Mouse (Mus musculus) hindbrain, embryonic 16.5 days (tissue): ENCODE data around the gene Ankfy1. TPM values are rescaled to one million over a fixed set of nuclear protein-coding genes. Genes with fewer than 3 reads are reported as not detected.

Experiments
- ATAC-seq: fragments of 200-750 bp; cut with Nextera tagmentation; 2 replicates; pipeline ENCODE4 v1.8.0; 2017; ENCODE audit warnings: moderate TSS enrichment, moderate library complexity
- H3K27ac ChIP-seq: fragments of 300-500 bp; sonication (generic); 2 replicates; pipeline ENCODE4 v1.5.1; 2014; ENCODE audit warnings: low read depth, mild to moderate bottlenecking, control low read depth, low read length, moderate library complexity
- H3K27me3 ChIP-seq: fragments of 300-500 bp; sonication (generic); replicated peaks from 2 replicates; pipeline ENCODE4 v1.6.1; 2014; ENCODE audit warnings: low read length; ENCODE audit not compliant: control insufficient read depth, insufficient read depth
- H3K36me3 ChIP-seq: fragments of 300-500 bp; sonication (generic); 2 replicates; pipeline ENCODE4 v1.6.1; 2014; ENCODE audit warnings: mild to moderate bottlenecking, low read length, moderate library complexity, mixed read lengths; ENCODE audit not compliant: control insufficient read depth, insufficient read depth
- H3K4me1 ChIP-seq: fragments of 300-500 bp; sonication (generic); 2 replicates; pipeline ENCODE4 v1.6.1; 2014; ENCODE audit warnings: low read depth, low read length; ENCODE audit not compliant: control insufficient read depth, insufficient read depth
- H3K4me2 ChIP-seq: fragments of 300-500 bp; sonication (generic); 2 replicates; pipeline ENCODE4 v1.6.1; 2014; ENCODE audit warnings: mild to moderate bottlenecking, low read length, control low read depth, moderate library complexity
- H3K4me3 ChIP-seq: fragments of 300-500 bp; sonication (generic); 2 replicates; pipeline ENCODE4 v1.5.1; 2014; ENCODE audit warnings: mild to moderate bottlenecking, low read length, control low read depth, moderate library complexity
- H3K9ac ChIP-seq: fragments of 300-500 bp; sonication (generic); 2 replicates; pipeline ENCODE4 v1.6.1; 2014; ENCODE audit warnings: low read depth, mild to moderate bottlenecking, control low read depth, low read length, moderate library complexity
- H3K9me3 ChIP-seq: fragments of 300-500 bp; sonication (generic); 2 replicates; pipeline ENCODE4 v1.6.1; 2014; ENCODE audit warnings: mild to moderate bottlenecking, low read length, moderate library complexity; ENCODE audit not compliant: control insufficient read depth
- WGBS: fragments of 180-500 bp; shearing (Covaris S2); extraction: QIAGEN DNeasy Blood & Tissue Kit; methylation state at CpG from one replicate; pipeline ENCODE4 v1.1.7; 2014; 5-methylcytosine and 5-hydroxymethylcytosine counted together
- polyA plus RNA-seq: library from polyadenylated mRNA; unstranded; fragments of >200 nt; fragmentation: Nextera tagmentation; extraction: Ambion mirVana; gene quantifications from 2 replicates; pipeline ENCODE4 v1.2.1, GENCODE M21; 2015

Ankfy1 gene
- polyA plus RNA-seq, 1 experiment from 2014 or later: 19.8 TPM

GRCm38 (mm10) chr11:72672438-72672837, 17.4 kb upstream of the Ankfy1 start:
- Histone ChIP-seq H3K9me3 (no peaks in the 10 kb centered on the region), H3K36me3 (no peaks in the 10 kb centered on the region), H3K4me3 (no peak overlapping the region), H3K4me1 (no peaks in the 10 kb centered on the region), H3K27me3 (no peaks in the 10 kb centered on the region), H3K4me2 (no peak overlapping the region), H3K9ac (no peak overlapping the region), H3K27ac (no peak overlapping the region)
- ATAC-seq: no peak
- 86% methylated on average over 1 of the region's 1 CpGs for WGBS

- Histone ChIP-seq H3K36me3 (no peaks in the 10 kb centered on the region), H3K4me1 (no peaks in the 10 kb centered on the region), H3K4me3 (no peak overlapping the region), H3K27me3 (no peaks in the 10 kb centered on the region), H3K27ac (no peak overlapping the region), H3K9me3 (no peaks in the 10 kb centered on the region), H3K9ac (no peak overlapping the region), H3K4me2 (no peak overlapping the region)
- 75% methylated on average over 2 of the region's 2 CpGs for WGBS
- no peak for ATAC-seq
Measured at GRCm38 (mm10) chr11:72675280-72675679, 14.5 kb upstream of the Ankfy1 start.

GRCm38 (mm10) chr11:72680726-72681125, 9.1 kb upstream of the Ankfy1 start:
- Histone ChIP-seq H3K4me2 (no peak overlapping the region), H3K9ac (no peak overlapping the region), H3K9me3 (no peaks in the 10 kb centered on the region), H3K27me3 (no peaks in the 10 kb centered on the region), H3K36me3 (peaks cover 2% of the 10 kb centered on the region), H3K4me3 (no peak overlapping the region), H3K4me1 (no peaks in the 10 kb centered on the region), H3K27ac (no peak overlapping the region)
- no peak for ATAC-seq

- Histone ChIP-seq H3K9ac (no peak overlapping the region), H3K27me3 (no peaks in the 10 kb centered on the region), H3K4me1 (no peaks in the 10 kb centered on the region), H3K4me2 (no peak overlapping the region), H3K27ac (no peak overlapping the region), H3K36me3 (peaks cover 2% of the 10 kb centered on the region), H3K9me3 (no peaks in the 10 kb centered on the region), H3K4me3 (no peak overlapping the region)
- WGBS: 94% methylated on average over 2 of the region's 2 CpGs
- no peak for ATAC-seq
Measured at GRCm38 (mm10) chr11:72683402-72683801, 6.4 kb upstream of the Ankfy1 start.

GRCm38 (mm10) chr11:72686697-72687096, 3.1 kb upstream of the Ankfy1 start:
- peaks cover 16% of the 10 kb centered on the region for H3K4me1 ChIP-seq
- H3K9ac ChIP-seq: no peak overlapping the region
- H3K4me3 ChIP-seq: no peak overlapping the region
- H3K27me3 ChIP-seq: no peaks in the 10 kb centered on the region
- H3K27ac ChIP-seq: no peak overlapping the region
- H3K9me3 ChIP-seq: no peaks in the 10 kb centered on the region
- no peak for ATAC-seq
- no peak overlapping the region for H3K4me2 ChIP-seq
- no peaks in the 10 kb centered on the region; the same call in none of the 2 replicates for H3K36me3 ChIP-seq

- Histone ChIP-seq H3K27ac (no peak overlapping the region), H3K4me3 (no peak overlapping the region), H3K9me3 (no peaks in the 10 kb centered on the region), H3K27me3 (no peaks in the 10 kb centered on the region), H3K4me2 (no peak overlapping the region), H3K4me1 (peaks cover 21% of the 10 kb centered on the region), H3K9ac (no peak overlapping the region), H3K36me3 (no peaks in the 10 kb centered on the region; the same call in none of the 2 replicates)
- 11% methylated on average over 5 of the region's 5 CpGs for WGBS
- no peak for ATAC-seq
Measured at GRCm38 (mm10) chr11:72688242-72688641, 1.6 kb upstream of the Ankfy1 start.

- Histone ChIP-seq H3K4me1 (peaks cover 24% of the 10 kb centered on the region), H3K9me3 (no peaks in the 10 kb centered on the region), H3K4me3 (peak overlapping the region; percentile 94), H3K27ac (no peak overlapping the region), H3K36me3 (no peaks in the 10 kb centered on the region; the same call in 1 of the 2 replicates), H3K4me2 (peak overlapping the region; percentile 83), H3K27me3 (no peaks in the 10 kb centered on the region), H3K9ac (no peak overlapping the region; the same call in 1 of the 2 replicates)
- WGBS: 74% methylated on average over 3 of the region's 3 CpGs
- no peak for ATAC-seq
Measured at GRCm38 (mm10) chr11:72689115-72689514, 691 bp upstream of the Ankfy1 start.

GRCm38 (mm10) chr11:72692353-72692752, 2.5 kb downstream of the Ankfy1 start:
- H3K9ac ChIP-seq: no peak overlapping the region
- ATAC-seq: no peak
- no peak overlapping the region for H3K27ac ChIP-seq
- no peaks in the 10 kb centered on the region for H3K27me3 ChIP-seq
- H3K9me3 ChIP-seq: no peaks in the 10 kb centered on the region
- H3K4me2 ChIP-seq: no peak overlapping the region
- H3K4me1 ChIP-seq: peaks cover 24% of the 10 kb centered on the region
- WGBS: 84% methylated on average over 4 of the region's 4 CpGs
- H3K4me3 ChIP-seq: no peak overlapping the region
- H3K36me3 ChIP-seq: no peaks in the 10 kb centered on the region

- Histone ChIP-seq H3K36me3 (no peaks in the 10 kb centered on the region), H3K4me2 (no peak overlapping the region), H3K9me3 (no peaks in the 10 kb centered on the region), H3K27me3 (no peaks in the 10 kb centered on the region), H3K9ac (no peak overlapping the region), H3K4me3 (no peak overlapping the region), H3K27ac (no peak overlapping the region), H3K4me1 (peaks cover 20% of the 10 kb centered on the region)
- no peak for ATAC-seq
- WGBS: 93% methylated on average over 3 of the region's 3 CpGs
Measured at GRCm38 (mm10) chr11:72695025-72695424, 5.2 kb downstream of the Ankfy1 start.

GRCm38 (mm10) chr11:72696368-72696971, 6.7 kb downstream of the Ankfy1 start:
- no peak for ATAC-seq
- Histone ChIP-seq H3K4me3 (no peak overlapping the region), H3K9me3 (no peaks in the 10 kb centered on the region), H3K27ac (no peak overlapping the region), H3K9ac (no peak overlapping the region), H3K36me3 (no peaks in the 10 kb centered on the region), H3K4me1 (peaks cover 11% of the 10 kb centered on the region), H3K27me3 (no peaks in the 10 kb centered on the region), H3K4me2 (no peak overlapping the region)
- 95% methylated on average over 2 of the region's 2 CpGs for WGBS
